Mouse (Mus musculus) urinary bladder, postnatal 10 days (tissue): ENCODE data around the gene Map3k4.
"Not testable (repeated sequence)": the region's sequence is repeated elsewhere in the genome, so short reads cannot be mapped to it uniquely, and the experiment has no call there.

ENCODE experiments used
- DNase-seq: peaks from one replicate; pipeline ENCODE4 v3.0.0; 2022; ENCODE audit warnings: low spot score

Gene Map3k4

GRCm38 (mm10) chr17:12307251-12308135 lies 11.1 kb downstream of the Map3k4 start:
- no peak for DNase-seq

GRCm38 (mm10) chr17:12304658-12305057 lies 13.9 kb downstream of the Map3k4 start:
- DNase-seq: no peak

GRCm38 (mm10) chr17:12300896-12301706 lies 17.5 kb downstream of the Map3k4 start:
- no peak for DNase-seq

GRCm38 (mm10) chr17:12300127-12300675 lies 18.4 kb downstream of the Map3k4 start:
- no peak for DNase-seq

GRCm38 (mm10) chr17:12299371-12299770 lies 19.2 kb downstream of the Map3k4 start:
- no peak for DNase-seq

- DNase-seq: no peak
These were observed 20.6 kb downstream of the Map3k4 start for GRCm38 (mm10) chr17:12297978-12298377.

GRCm38 (mm10) chr17:12297292-12297691 lies 21.3 kb downstream of the Map3k4 start:
- no peak for DNase-seq

GRCm38 (mm10) chr17:12295926-12296325 lies 22.7 kb downstream of the Map3k4 start:
- not testable (repeated sequence) for DNase-seq

- no peak for DNase-seq
These were observed 24.2 kb downstream of the Map3k4 start for GRCm38 (mm10) chr17:12294424-12294823.

- DNase-seq: no peak
These were observed 25.0 kb downstream of the Map3k4 start for GRCm38 (mm10) chr17:12293571-12293970.

GRCm38 (mm10) chr17:12292877-12293276 lies 25.7 kb downstream of the Map3k4 start:
- no peak for DNase-seq

GRCm38 (mm10) chr17:12292356-12292755 lies 26.2 kb downstream of the Map3k4 start:
- no peak for DNase-seq

GRCm38 (mm10) chr17:12291151-12291550 lies 27.4 kb downstream of the Map3k4 start:
- no peak for DNase-seq

GRCm38 (mm10) chr17:12290735-12291134 lies 27.9 kb downstream of the Map3k4 start:
- no peak for DNase-seq

GRCm38 (mm10) chr17:12289836-12290235 lies 28.8 kb downstream of the Map3k4 start:
- DNase-seq: not testable (repeated sequence)

- no peak for DNase-seq
These were observed 29.7 kb downstream of the Map3k4 start for GRCm38 (mm10) chr17:12288871-12289270.

- DNase-seq: no peak
These were observed 38.8 kb downstream of the Map3k4 start for GRCm38 (mm10) chr17:12279810-12280209.

GRCm38 (mm10) chr17:12278073-12278472 lies 40.5 kb downstream of the Map3k4 start:
- DNase-seq: no peak

GRCm38 (mm10) chr17:12277297-12277696 lies 41.3 kb downstream of the Map3k4 start:
- no peak for DNase-seq

GRCm38 (mm10) chr17:12276496-12277200 lies 41.9 kb downstream of the Map3k4 start:
- no peak for DNase-seq

- DNase-seq: no peak
These were observed 42.8 kb downstream of the Map3k4 start for GRCm38 (mm10) chr17:12275756-12276155.

- no peak for DNase-seq
These were observed 45.6 kb downstream of the Map3k4 start for GRCm38 (mm10) chr17:12273032-12273431.
